Comparison of ENCODE assay signal across 10 mouse cellular contexts in the genomic region with DNA sequence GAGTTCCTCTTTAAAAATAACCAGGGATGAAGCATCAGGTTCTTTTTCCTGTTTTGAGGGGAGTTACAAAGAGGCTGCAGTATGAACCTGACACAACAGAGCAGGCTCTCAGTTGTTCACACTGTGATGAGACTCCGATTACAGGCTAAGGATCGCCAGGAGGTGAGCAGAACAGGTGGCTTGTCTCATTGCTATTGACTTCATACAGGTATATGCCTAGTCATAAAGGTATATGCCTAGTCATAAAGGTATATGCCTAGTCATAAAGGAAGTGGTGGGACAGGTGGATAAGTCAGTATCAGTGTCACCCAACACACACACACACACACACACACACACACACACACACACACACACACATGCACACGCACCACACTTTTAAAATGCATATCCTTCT.
DNase-seq lines count a peak whose midpoint lies in the region; ATAC-seq and TF ChIP-seq lines count a peak whose summit lies in the region.
"Had no signal": no experiment of that assay in that cellular context is flagged by ENCODE, and none has a peak within 500 bp of the region (broad histone marks: within the 10 kb centered on the region; RNA-seq: fewer than 3 reads in every experiment).

No protein-coding gene starts in this region.

- TF ChIP-seq CTCF in kidney, postnatal 0 days (IDR thresholded peaks at IDR 0.05; ENCODE audit: low read depth): no peak

- H3K4me2 ChIP-seq in kidney, postnatal 0 days (ENCODE audit: low read length): no peak overlapping the region
- H3K4me2 ChIP-seq in hindbrain, embryonic 15.5 days: no peak overlapping the region; the same call in 1 of the 2 replicates
- H3K4me2 ChIP-seq in midbrain, embryonic 16.5 days (ENCODE audit: low read length): no peak overlapping the region
- no peak overlapping the region for H3K4me2 ChIP-seq in liver, embryonic 12.5 days

- H3K9me3 ChIP-seq in kidney, postnatal 0 days (replicated peaks; ENCODE audit: low read length): no peaks in the 10 kb centered on the region
- 0 out of 2 replicates have a peak, but pooled peaks cover 3% of the 10 kb centered on the region for H3K9me3 ChIP-seq in forebrain, embryonic 10.5 days
- H3K9me3 ChIP-seq in hindbrain, embryonic 15.5 days: no peaks in the 10 kb centered on the region
- no peaks in the 10 kb centered on the region for H3K9me3 ChIP-seq in midbrain, embryonic 16.5 days (replicated peaks; ENCODE audit: control insufficient read depth, low read length, poor library complexity, severe bottlenecking)
- no peaks in the 10 kb centered on the region for H3K9me3 ChIP-seq in liver, embryonic 12.5 days (replicated peaks)

- no peak overlapping the region for H3K4me3 ChIP-seq in kidney, postnatal 0 days (replicated peaks; ENCODE audit: low read depth, low read length)
- H3K4me3 ChIP-seq in forebrain, embryonic 10.5 days: 0 out of 2 replicates have a peak overlapping the region, but pooled peaks have one; percentile 14
- H3K4me3 ChIP-seq in hindbrain, embryonic 15.5 days: no peak overlapping the region
- H3K4me3 ChIP-seq in midbrain, embryonic 16.5 days (ENCODE audit: low read depth, low read length): no peak overlapping the region
- no peak overlapping the region for H3K4me3 ChIP-seq in liver, embryonic 12.5 days

- DNase-seq in kidney, postnatal 0 days (ENCODE audit: low spot score): no peak
- no peak for DNase-seq in kidney, adult 8-10 months
- no peak for DNase-seq in forebrain, embryonic 10.5 days (ENCODE audit: extremely low spot score, low spot score)
- DNase-seq in cerebellum, adult 8-10 months: no peak
- no peak for DNase-seq in cerebellum, adult 9-11 months
- DNase-seq: gastrocnemius, postnatal 10 days; thymus, postnatal 4 days had no signal

- H3K27me3 ChIP-seq in kidney, postnatal 0 days (ENCODE audit: insufficient read depth, low read length): no peaks in the 10 kb centered on the region
- H3K27me3 ChIP-seq in forebrain, embryonic 10.5 days (ENCODE audit: poor library complexity, severe bottlenecking): no peaks in the 10 kb centered on the region
- H3K27me3 ChIP-seq in hindbrain, embryonic 15.5 days: no peaks in the 10 kb centered on the region
- H3K27me3 ChIP-seq in midbrain, embryonic 16.5 days (ENCODE audit: control insufficient read depth, insufficient read depth, low read depth, low read length): no peaks in the 10 kb centered on the region
- H3K27me3 ChIP-seq in liver, embryonic 12.5 days (replicated peaks): no peaks in the 10 kb centered on the region

- 63% methylated on average over 3 of the region's 3 CpGs for WGBS in kidney, postnatal 0 days
- 89% methylated on average over 3 of the region's 3 CpGs for WGBS in forebrain, embryonic 10.5 days
- 81% methylated on average over 3 of the region's 3 CpGs for WGBS in hindbrain, embryonic 15.5 days
- WGBS in midbrain, embryonic 16.5 days: 74% methylated on average over 3 of the region's 3 CpGs
- WGBS in liver, embryonic 12.5 days (ENCODE audit: insufficient replicate concordance): 81% methylated on average over 3 of the region's 3 CpGs

- ATAC-seq in kidney, postnatal 0 days (replicated peaks; ENCODE audit: low FRiP score, low read depth): no peak
- no peak for ATAC-seq in hindbrain, embryonic 15.5 days (ENCODE audit: low FRiP score, low read depth)
- ATAC-seq in midbrain, embryonic 16.5 days: no peak
- ATAC-seq in liver, embryonic 12.5 days: no peak

- no peak overlapping the region for H3K9ac ChIP-seq in kidney, postnatal 0 days (ENCODE audit: low read depth, low read length)
- H3K9ac ChIP-seq in hindbrain, embryonic 15.5 days: no peak overlapping the region
- 0 out of 2 replicates have a peak overlapping the region, but pooled peaks have one; percentile 10 for H3K9ac ChIP-seq in midbrain, embryonic 16.5 days (ENCODE audit: low read depth, low read length)
- no peak overlapping the region for H3K9ac ChIP-seq in liver, embryonic 12.5 days

- no peaks in the 10 kb centered on the region for H3K36me3 ChIP-seq in kidney, postnatal 0 days (ENCODE audit: insufficient read depth, low read length)
- peaks cover 3% of the 10 kb centered on the region; the same call in 1 of the 2 replicates for H3K36me3 ChIP-seq in forebrain, embryonic 10.5 days (replicated peaks)
- no peaks in the 10 kb centered on the region for H3K36me3 ChIP-seq in hindbrain, embryonic 15.5 days
- H3K36me3 ChIP-seq in midbrain, embryonic 16.5 days (ENCODE audit: control insufficient read depth, insufficient read depth, low read length): no peaks in the 10 kb centered on the region
- H3K36me3 ChIP-seq in liver, embryonic 12.5 days: no peaks in the 10 kb centered on the region

- H3K4me1 ChIP-seq in kidney, postnatal 0 days (replicated peaks; ENCODE audit: insufficient read depth, low read length): peaks cover 19% of the 10 kb centered on the region; the same call in 1 of the 2 replicates
- peaks cover 90% of the 10 kb centered on the region for H3K4me1 ChIP-seq in forebrain, embryonic 10.5 days
- H3K4me1 ChIP-seq in hindbrain, embryonic 15.5 days (replicated peaks): peaks cover 53% of the 10 kb centered on the region
- H3K4me1 ChIP-seq in midbrain, embryonic 16.5 days (ENCODE audit: control insufficient read depth, insufficient read depth, low read length): peaks cover 28% of the 10 kb centered on the region
- no peaks in the 10 kb centered on the region for H3K4me1 ChIP-seq in liver, embryonic 12.5 days

- peak overlapping the region; percentile 67 for H3K27ac ChIP-seq in kidney, postnatal 0 days
- H3K27ac ChIP-seq in forebrain, embryonic 10.5 days: peak overlapping the region; percentile 88
- H3K27ac ChIP-seq in hindbrain, embryonic 15.5 days (replicated peaks): peak overlapping the region; percentile 61
- H3K27ac ChIP-seq in midbrain, embryonic 16.5 days (ENCODE audit: low read length): peak overlapping the region; percentile 69
- H3K27ac ChIP-seq in liver, embryonic 12.5 days: no peak overlapping the region
